Mouse (Mus musculus): ENCODE measurements around the gene Vmn1r1. TPM values are rescaled to one million over a fixed set of nuclear protein-coding genes. Genes with fewer than 3 reads are reported as not detected.
A peak's percentile ranks its signal among the peaks of the same experiment; 100 is the strongest.

Vmn1r1 gene
- polyA plus RNA-seq, 1 experiment = not detected

DNA sequence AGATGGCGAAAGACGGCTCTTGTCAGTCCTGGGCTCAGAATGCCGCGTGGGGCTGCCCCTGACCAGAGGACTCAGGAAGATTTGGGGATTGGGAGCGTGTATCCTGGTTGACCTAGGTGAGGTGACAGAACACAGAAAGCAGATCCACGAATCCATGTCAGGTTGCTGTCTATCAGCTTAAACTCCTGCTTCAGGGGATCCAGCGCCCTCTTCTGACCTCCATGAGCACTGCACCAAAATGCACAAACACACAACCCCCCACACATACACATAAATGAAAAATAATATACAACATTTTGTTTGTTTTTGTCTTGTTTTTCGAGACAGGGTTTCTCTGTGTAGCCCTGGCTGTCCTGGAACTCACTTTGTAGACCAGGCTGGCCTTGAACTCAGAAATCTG, 26.1 kb downstream of the Vmn1r1 start:
- H3K4me1 ChIP-seq (ENCODE audit: control insufficient read depth, insufficient read depth, low read length) = no peaks in the 10 kb centered on the region
- TF ChIP-seq POLR2A (IDR thresholded peaks at IDR 0.05; ENCODE audit: low read depth, low read length) (no peak), CTCF (IDR thresholded peaks at IDR 0.05; ENCODE audit: borderline replicate concordance, insufficient read depth, low read length) (no peak)
- no peak overlapping the region for H3K4me3 ChIP-seq (ENCODE audit: insufficient read depth, low read length)
- H3K27ac ChIP-seq (ENCODE audit: insufficient read depth, low read length) = no peak overlapping the region

DNA sequence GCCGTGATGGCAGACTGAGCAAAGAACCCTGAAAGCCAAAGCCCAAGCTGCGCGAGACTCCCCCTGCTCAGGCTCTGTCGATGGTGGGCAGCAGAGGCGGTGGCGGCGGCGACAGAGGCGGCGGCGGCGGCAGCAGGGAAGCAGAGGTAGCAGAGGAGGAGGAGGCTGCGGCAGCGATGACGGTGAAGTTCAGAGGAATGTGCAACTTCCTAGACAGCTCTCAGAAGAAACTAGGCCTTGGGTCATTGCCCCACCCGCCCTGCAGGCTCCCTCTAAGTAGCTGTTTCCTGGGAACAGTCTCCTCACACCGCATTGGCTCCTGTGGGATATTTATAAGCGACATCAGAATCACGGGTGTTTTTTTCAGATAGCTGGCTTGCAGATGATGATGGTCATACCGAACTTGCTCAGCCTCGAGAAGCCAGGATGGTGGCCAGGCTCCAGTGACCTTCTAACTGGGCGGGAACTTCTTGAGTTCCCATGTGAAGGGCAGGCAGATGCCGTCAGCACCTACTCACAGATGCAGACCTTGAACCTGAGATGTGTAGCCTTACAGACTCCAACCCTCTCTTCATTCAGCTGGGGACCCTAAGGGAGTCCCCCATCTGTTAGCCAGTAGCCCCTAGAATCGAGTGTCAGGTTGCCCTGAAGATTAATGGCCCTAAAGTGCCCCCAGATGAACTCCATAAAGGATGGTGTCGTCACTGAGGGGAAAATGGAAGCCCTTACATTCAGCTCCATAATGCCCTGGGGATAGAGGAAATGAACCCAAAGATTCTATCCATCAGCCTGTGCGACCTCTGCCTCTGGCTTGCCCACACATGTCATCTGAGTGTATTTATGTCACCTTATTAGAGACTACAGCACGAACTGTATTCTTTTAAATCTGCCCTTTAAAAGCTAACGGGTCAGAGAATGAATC, 26.8 kb downstream of the Vmn1r1 start:
- no peaks in the 10 kb centered on the region for H3K4me1 ChIP-seq (ENCODE audit: control insufficient read depth, insufficient read depth, low read length)
- no peak overlapping the region for H3K4me3 ChIP-seq (ENCODE audit: insufficient read depth, low read length)
- no peak overlapping the region for H3K27ac ChIP-seq (ENCODE audit: insufficient read depth, low read length)
- TF ChIP-seq CTCF (IDR thresholded peaks at IDR 0.05; ENCODE audit: borderline replicate concordance, insufficient read depth, low read length) (no peak), POLR2A (IDR thresholded peaks at IDR 0.05; ENCODE audit: low read depth, low read length) (no peak)

DNA sequence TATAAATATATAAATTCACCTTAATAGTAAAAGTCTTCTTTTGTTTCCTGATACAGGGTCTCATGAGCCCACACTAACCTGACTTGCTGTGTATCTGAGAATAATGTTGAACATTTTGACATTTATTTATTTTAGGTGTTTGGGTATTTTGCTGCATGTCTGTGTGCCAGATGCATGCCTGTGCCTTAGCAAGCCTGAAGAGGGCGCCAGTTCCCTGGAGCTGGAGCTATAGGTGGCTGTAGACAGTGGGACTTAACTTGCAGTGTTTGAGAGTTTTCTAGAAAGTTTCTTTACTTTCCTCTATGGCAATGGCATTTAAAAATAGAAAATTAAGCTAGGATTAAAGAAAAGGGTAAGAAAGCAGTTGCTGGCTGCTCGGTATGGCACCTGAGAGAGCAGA, 33.5 kb downstream of the Vmn1r1 start:
- Histone ChIP-seq H3K4me1 (ENCODE audit: control insufficient read depth, insufficient read depth, low read length) (0 out of 2 replicates have a peak, but pooled peaks cover 4% of the 10 kb centered on the region), H3K27ac (ENCODE audit: insufficient read depth, low read length) (no peak overlapping the region), H3K4me3 (ENCODE audit: insufficient read depth, low read length) (no peak overlapping the region)
- no peak for TF ChIP-seq POLR2A (IDR thresholded peaks at IDR 0.05; ENCODE audit: low read depth, low read length)
- peak; percentile 54; the same call in 1 of the 2 replicates for TF ChIP-seq CTCF (IDR thresholded peaks at IDR 0.05; ENCODE audit: borderline replicate concordance, insufficient read depth, low read length)

DNA sequence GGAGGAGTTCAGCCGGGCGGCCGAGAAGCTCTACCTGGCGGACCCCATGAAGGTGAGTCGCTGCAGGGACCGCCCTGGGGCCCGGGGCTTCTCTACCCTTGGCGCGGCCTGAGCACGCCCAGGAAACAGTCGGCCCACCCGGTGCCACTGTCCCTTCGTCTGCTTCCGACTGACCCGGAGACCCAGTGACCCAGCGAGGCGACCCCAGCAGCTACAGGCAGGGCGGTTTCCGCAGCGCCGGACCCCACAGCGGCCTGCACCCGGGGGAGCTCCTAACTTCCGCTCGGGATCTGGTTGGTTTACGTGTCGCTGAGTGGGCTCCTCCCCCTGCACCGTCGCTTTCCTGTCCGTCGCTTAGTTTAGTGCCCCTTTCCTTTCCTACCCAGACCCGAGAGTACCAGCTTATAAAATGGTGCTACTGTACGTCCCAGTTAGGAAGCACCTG, 39.3 kb downstream of the Vmn1r1 start:
- TF ChIP-seq CTCF (IDR thresholded peaks at IDR 0.05; ENCODE audit: borderline replicate concordance, insufficient read depth, low read length) (no peak), POLR2A (IDR thresholded peaks at IDR 0.05; ENCODE audit: low read depth, low read length) (no peak; the same call in none of the 2 replicates)

DNA sequence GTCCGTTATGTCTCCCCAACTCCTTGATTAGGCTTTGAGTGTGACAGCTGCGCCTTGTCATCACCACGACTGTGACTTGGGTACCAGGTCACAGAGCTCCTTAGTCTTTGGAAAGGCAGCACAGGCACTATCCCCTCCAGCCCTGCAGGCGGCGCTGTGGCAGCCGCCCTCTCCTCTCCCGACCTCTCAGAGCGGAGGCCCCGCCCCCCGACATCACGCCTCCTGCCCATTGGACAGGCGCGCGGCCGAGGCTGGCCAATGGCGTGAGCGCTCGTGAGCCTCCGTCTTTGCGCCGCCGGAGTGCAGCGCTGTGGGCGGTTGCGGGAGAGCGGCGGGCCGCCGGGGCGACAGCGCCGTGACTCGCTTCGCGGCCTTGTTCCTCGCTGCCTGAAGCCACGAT, 39.8 kb downstream of the Vmn1r1 start, which contains the start of gene Srp9:
TSS of gene Srp9 (plus strand) at position 232 of the 400 bp plus-strand sequence.
- TF ChIP-seq CTCF (IDR thresholded peaks at IDR 0.05; ENCODE audit: borderline replicate concordance, insufficient read depth, low read length) = peak; percentile 89
- TF ChIP-seq POLR2A (IDR thresholded peaks at IDR 0.05; ENCODE audit: low read depth, low read length) = peak; percentile 71
- H3K4me1 ChIP-seq (ENCODE audit: control insufficient read depth, insufficient read depth, low read length) = 0 out of 2 replicates have a peak, but pooled peaks cover 5% of the 10 kb centered on the region
- 0 out of 2 replicates have a peak within 1 kb of the TSS, but pooled peaks have one; percentile 0 for H3K27ac ChIP-seq (ENCODE audit: insufficient read depth, low read length)
- peak within 1 kb of the TSS; percentile 73 for H3K4me3 ChIP-seq (ENCODE audit: insufficient read depth, low read length)

More for the DNA sequence above, 39.3 kb downstream of the Vmn1r1 start:
- 0 out of 2 replicates have a peak, but pooled peaks cover 5% of the 10 kb centered on the region for H3K4me1 ChIP-seq (ENCODE audit: control insufficient read depth, insufficient read depth, low read length)
- H3K27ac ChIP-seq (ENCODE audit: insufficient read depth, low read length) = 0 out of 2 replicates have a peak overlapping the region, but pooled peaks have one; percentile 0
- H3K4me3 ChIP-seq (ENCODE audit: insufficient read depth, low read length) = peak overlapping the region; percentile 73

DNA sequence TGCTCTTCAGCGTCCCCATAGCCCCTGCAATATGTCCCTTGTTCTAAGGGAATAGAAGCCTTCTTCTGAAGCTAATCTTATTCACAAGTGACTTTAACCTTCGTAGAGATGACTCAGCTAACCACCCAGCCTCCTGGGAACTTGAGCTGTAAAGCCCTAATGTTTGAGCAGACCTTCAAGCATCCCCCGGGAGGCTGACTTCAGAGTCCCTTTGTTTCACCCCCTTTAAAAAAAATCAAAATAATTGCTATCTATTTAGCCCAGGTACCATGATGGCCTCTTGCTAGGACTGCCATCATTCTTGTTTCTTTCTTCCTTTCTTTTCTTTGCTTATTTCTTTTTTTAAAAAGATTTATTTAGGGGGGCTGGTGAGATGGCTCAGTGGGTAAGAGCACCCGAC, 41.9 kb downstream of the Vmn1r1 start:
- 0 out of 2 replicates have a peak, but pooled peaks cover 5% of the 10 kb centered on the region for H3K4me1 ChIP-seq (ENCODE audit: control insufficient read depth, insufficient read depth, low read length)
- TF ChIP-seq CTCF (IDR thresholded peaks at IDR 0.05; ENCODE audit: borderline replicate concordance, insufficient read depth, low read length) (no peak), POLR2A (IDR thresholded peaks at IDR 0.05; ENCODE audit: low read depth, low read length) (no peak)
- no peak overlapping the region for H3K4me3 ChIP-seq (ENCODE audit: insufficient read depth, low read length)
- no peak overlapping the region for H3K27ac ChIP-seq (ENCODE audit: insufficient read depth, low read length)

DNA sequence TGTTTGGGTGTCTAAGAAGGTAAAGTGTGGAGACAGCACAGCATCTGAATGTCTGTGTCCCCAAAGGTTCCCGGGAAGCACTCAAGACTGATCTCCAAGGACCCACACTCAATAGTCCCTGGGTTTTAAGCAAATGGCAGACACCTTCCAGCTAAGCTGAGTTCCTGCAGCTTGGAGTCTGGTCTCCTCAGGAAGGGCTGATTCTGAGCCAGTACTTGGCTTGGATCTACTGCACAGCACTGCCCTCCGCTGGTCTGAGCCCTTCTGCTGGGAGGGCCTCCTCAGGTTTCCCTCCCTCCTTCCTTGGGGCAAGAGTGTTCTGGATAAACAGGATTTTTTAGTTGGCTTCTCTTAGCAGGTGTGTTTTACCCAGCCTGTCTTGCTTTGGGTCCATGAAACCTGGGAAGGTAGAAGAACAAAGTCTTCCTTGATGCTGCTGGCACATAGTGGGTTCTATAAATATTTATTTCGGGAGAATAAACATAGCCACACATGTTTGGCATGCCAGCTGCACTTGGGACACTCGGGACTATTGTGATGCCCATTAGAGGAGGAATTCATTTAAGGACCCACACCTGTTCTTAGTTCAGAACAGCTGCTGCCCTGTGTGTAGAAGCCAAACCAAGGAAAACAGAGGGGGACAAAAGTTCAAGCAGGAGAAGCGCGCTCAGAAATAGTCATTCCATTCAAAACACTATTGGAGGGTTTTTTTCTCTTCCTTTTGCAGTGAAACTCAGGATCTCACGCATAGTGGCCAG, 48.5 kb downstream of the Vmn1r1 start:
- TF ChIP-seq CTCF (IDR thresholded peaks at IDR 0.05; ENCODE audit: borderline replicate concordance, insufficient read depth, low read length) (peak; percentile 85), POLR2A (IDR thresholded peaks at IDR 0.05; ENCODE audit: low read depth, low read length) (no peak)
- no peak overlapping the region for H3K27ac ChIP-seq (ENCODE audit: insufficient read depth, low read length)
- no peaks in the 10 kb centered on the region for H3K4me1 ChIP-seq (ENCODE audit: control insufficient read depth, insufficient read depth, low read length)
- H3K4me3 ChIP-seq (ENCODE audit: insufficient read depth, low read length) = no peak overlapping the region

DNA sequence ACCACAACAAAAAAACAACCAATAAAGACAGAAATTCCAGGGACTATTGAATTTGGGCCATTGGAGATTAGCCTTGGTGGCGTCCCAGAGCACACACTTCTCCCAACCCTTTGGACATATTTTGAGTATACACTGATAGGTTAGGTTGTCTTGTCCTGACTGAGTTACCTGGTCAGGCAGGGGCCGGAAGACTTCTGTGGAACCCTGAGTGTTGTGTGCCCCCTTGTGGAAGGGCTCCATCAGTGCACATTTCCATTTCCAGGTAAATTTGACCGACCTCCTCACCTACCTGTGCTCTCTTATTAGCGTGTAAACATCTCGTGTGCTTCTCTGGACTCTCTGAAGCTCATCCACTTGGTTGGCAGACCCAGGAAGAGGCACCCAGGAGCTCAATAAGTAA, 49.1 kb downstream of the Vmn1r1 start:
- Histone ChIP-seq H3K4me1 (ENCODE audit: control insufficient read depth, insufficient read depth, low read length) (no peaks in the 10 kb centered on the region), H3K4me3 (ENCODE audit: insufficient read depth, low read length) (no peak overlapping the region), H3K27ac (ENCODE audit: insufficient read depth, low read length) (no peak overlapping the region)
- peak; percentile 74 for TF ChIP-seq CTCF (IDR thresholded peaks at IDR 0.05; ENCODE audit: borderline replicate concordance, insufficient read depth, low read length)
- no peak for TF ChIP-seq POLR2A (IDR thresholded peaks at IDR 0.05; ENCODE audit: low read depth, low read length)

Data from embryonic fibroblast, embryonic 13.5 days (primary cell).